Mouse (Mus musculus): ENCODE results near the gene Mast4. TPM values are rescaled to one million over a fixed set of nuclear protein-coding genes. Genes with fewer than 3 reads are reported as not detected.

The Mast4 gene
- total RNA-seq, 2 experiments from 2014 or later: 33.1 to 46.3 TPM

- DNase-seq: no peak
Measured at GRCm38 (mm10) chr13:103048954-103049353, 285.3 kb downstream of the Mast4 start.

- no peak for DNase-seq
Measured at GRCm38 (mm10) chr13:103043692-103044091, 290.6 kb downstream of the Mast4 start.

GRCm38 (mm10) chr13:103043011-103043410 is 291.3 kb downstream of the Mast4 start:
- no peak for DNase-seq

- no peak for DNase-seq
Measured at GRCm38 (mm10) chr13:103037466-103037865, 296.8 kb downstream of the Mast4 start.

- no peak for DNase-seq
Measured at GRCm38 (mm10) chr13:103029377-103029776, 304.9 kb downstream of the Mast4 start.

GRCm38 (mm10) chr13:103027456-103028078 is 306.7 kb downstream of the Mast4 start:
- no peak for DNase-seq

GRCm38 (mm10) chr13:103025461-103025860 is 308.8 kb downstream of the Mast4 start:
- DNase-seq: no peak

GRCm38 (mm10) chr13:103018481-103018880 is 315.8 kb downstream of the Mast4 start:
- no peak for DNase-seq

GRCm38 (mm10) chr13:103017661-103018060 is 316.6 kb downstream of the Mast4 start:
- no peak for DNase-seq

GRCm38 (mm10) chr13:103015131-103015750 is 319.1 kb downstream of the Mast4 start:
- no peak for DNase-seq

- no peak for DNase-seq
Measured at GRCm38 (mm10) chr13:103014631-103015030, 319.7 kb downstream of the Mast4 start.

- no peak for DNase-seq
Measured at GRCm38 (mm10) chr13:103014222-103014621, 320.1 kb downstream of the Mast4 start.

- DNase-seq: no peak
Measured at GRCm38 (mm10) chr13:103005227-103005626, 329.1 kb downstream of the Mast4 start.

- no peak for DNase-seq
Measured at GRCm38 (mm10) chr13:103001831-103002230, 332.5 kb downstream of the Mast4 start.

GRCm38 (mm10) chr13:103000891-103001290 is 333.4 kb downstream of the Mast4 start:
- no peak for DNase-seq

GRCm38 (mm10) chr13:102994098-102994497 is 340.2 kb downstream of the Mast4 start:
- DNase-seq: no peak

- no peak for DNase-seq
Measured at GRCm38 (mm10) chr13:102992680-102993423, 341.4 kb downstream of the Mast4 start.

GRCm38 (mm10) chr13:102991928-102992327 is 342.4 kb downstream of the Mast4 start:
- DNase-seq: no peak

GRCm38 (mm10) chr13:102991196-102991595 is 343.1 kb downstream of the Mast4 start:
- no peak for DNase-seq

- DNase-seq: no peak
Measured at GRCm38 (mm10) chr13:102990085-102990484, 344.2 kb downstream of the Mast4 start.

GRCm38 (mm10) chr13:102989616-102990015 is 344.7 kb downstream of the Mast4 start:
- no peak for DNase-seq

GRCm38 (mm10) chr13:102988976-102989375 is 345.3 kb downstream of the Mast4 start:
- DNase-seq: no peak

- DNase-seq: no peak
Measured at GRCm38 (mm10) chr13:102988251-102988895, 345.9 kb downstream of the Mast4 start.

Measured in gastrocnemius, postnatal 10 days (tissue).